Mouse (Mus musculus): Measurements from ENCODE around the gene Ehbp1.

The Ehbp1 gene

GRCm38 (mm10) chr11:22055908-22056307, 286.2 kb downstream of the Ehbp1 start:
- DNase-seq (ENCODE audit: low spot score in 2 of 2): no peak

- no peak for DNase-seq (ENCODE audit: low spot score in 2 of 2)
Observed at GRCm38 (mm10) chr11:22053034-22053668, 288.9 kb downstream of the Ehbp1 start.

- DNase-seq (ENCODE audit: low spot score in 2 of 2): no peak
Observed at GRCm38 (mm10) chr11:22050864-22051263, 291.2 kb downstream of the Ehbp1 start.

GRCm38 (mm10) chr11:22039854-22040426, 302.2 kb downstream of the Ehbp1 start:
- no peak for DNase-seq (ENCODE audit: low spot score in 2 of 2)

- DNase-seq (ENCODE audit: low spot score in 2 of 2): no peak
Observed at GRCm38 (mm10) chr11:22034564-22035105, 307.5 kb downstream of the Ehbp1 start.

GRCm38 (mm10) chr11:22033582-22033981, 308.5 kb downstream of the Ehbp1 start:
- no peak for DNase-seq (ENCODE audit: low spot score in 2 of 2)

- no peak for DNase-seq (ENCODE audit: low spot score in 2 of 2)
Observed at GRCm38 (mm10) chr11:22020602-22021001, 321.5 kb downstream of the Ehbp1 start.

GRCm38 (mm10) chr11:22017444-22017843, 324.6 kb downstream of the Ehbp1 start:
- DNase-seq (ENCODE audit: low spot score in 2 of 2): no peak

GRCm38 (mm10) chr11:22016341-22016740, 325.8 kb downstream of the Ehbp1 start:
- no peak for DNase-seq (ENCODE audit: low spot score in 2 of 2)

GRCm38 (mm10) chr11:22008817-22009216, 333.3 kb downstream of the Ehbp1 start:
- DNase-seq (ENCODE audit: low spot score in 2 of 2): no peak

- no peak for DNase-seq (ENCODE audit: low spot score in 2 of 2)
Observed at GRCm38 (mm10) chr11:22008129-22008596, 333.9 kb downstream of the Ehbp1 start.

GRCm38 (mm10) chr11:22007781-22008110, 334.3 kb downstream of the Ehbp1 start:
- DNase-seq (ENCODE audit: low spot score in 2 of 2): no peak

GRCm38 (mm10) chr11:22007088-22007780, 334.9 kb downstream of the Ehbp1 start:
- DNase-seq (ENCODE audit: low spot score in 2 of 2): no peak

- no peak for DNase-seq (ENCODE audit: low spot score in 2 of 2)
Observed at GRCm38 (mm10) chr11:22006471-22007087, 335.5 kb downstream of the Ehbp1 start.

GRCm38 (mm10) chr11:22005281-22005870, 336.7 kb downstream of the Ehbp1 start:
- DNase-seq (ENCODE audit: low spot score in 2 of 2): no peak

- DNase-seq (ENCODE audit: low spot score in 2 of 2): no peak
Observed at GRCm38 (mm10) chr11:22004331-22004841, 337.7 kb downstream of the Ehbp1 start.

GRCm38 (mm10) chr11:22003341-22003981, 338.6 kb downstream of the Ehbp1 start:
- DNase-seq (ENCODE audit: low spot score in 2 of 2): no peak

GRCm38 (mm10) chr11:22002783-22003340, 339.2 kb downstream of the Ehbp1 start, which contains the start of gene Otx1:
Gene Otx1, minus strand, starts transcription at chr11:22002897.
- no peak for DNase-seq (ENCODE audit: low spot score in 2 of 2)

GRCm38 (mm10) chr11:22002062-22002782, 339.9 kb downstream of the Ehbp1 start:
- DNase-seq (ENCODE audit: low spot score in 2 of 2): no peak
